Mouse (Mus musculus) frontal cortex, postnatal 14 days (tissue): ENCODE measurements at regions not wholly inside any gene's neighbourhood (a gene's known extent, or its start where the extent isn't known, plus 50 kb on each side); places are given as distances from the start of the nearest gene placed in this dataset.
A peak's percentile ranks its signal among the peaks of the same experiment; 100 is the strongest.

Experiments
- DNase-seq, 2 experiments: peaks; one replicate each; pipeline ENCODE4 v3.0.0; 2022; ENCODE audit warnings: low spot score in 2 of 2

GRCm38 (mm10) chr10:117527243-117527642, 102.1 kb upstream of the Cpm start:
- no peak for DNase-seq

GRCm38 (mm10) chr10:117526834-117527188, 102.5 kb upstream of the Cpm start:
- DNase-seq: no peak

GRCm38 (mm10) chr10:117526008-117526833, 103.1 kb upstream of the Cpm start:
- no peak for DNase-seq

DNA sequence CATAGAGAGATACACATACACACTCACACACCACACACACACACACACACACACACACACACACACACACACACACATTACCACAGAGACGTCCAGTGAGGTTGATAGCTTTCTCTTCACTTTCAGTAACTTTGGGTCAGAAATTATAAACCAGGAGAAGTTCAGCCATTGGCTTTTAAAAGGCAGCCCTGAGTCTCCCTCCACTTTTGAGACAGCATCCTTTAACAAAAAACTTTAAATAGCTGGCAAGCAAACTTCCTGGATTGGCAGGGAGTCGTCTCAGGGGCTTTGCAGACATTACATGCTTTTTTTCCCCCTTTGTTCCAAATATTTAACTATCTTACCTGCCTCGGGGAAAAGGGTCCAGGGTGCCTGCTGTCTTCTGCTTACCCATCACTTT, 103.7 kb upstream of the Cpm start:
- DNase-seq: no peak

- no peak for DNase-seq
Measured at GRCm38 (mm10) chr10:117524926-117525565, 104.3 kb upstream of the Cpm start.

- DNase-seq: no peak
Measured at GRCm38 (mm10) chr10:117524101-117524500, 105.2 kb upstream of the Cpm start.

- DNase-seq: no peak
Measured at GRCm38 (mm10) chr10:117522906-117523829, 106.1 kb upstream of the Cpm start.

DNA sequence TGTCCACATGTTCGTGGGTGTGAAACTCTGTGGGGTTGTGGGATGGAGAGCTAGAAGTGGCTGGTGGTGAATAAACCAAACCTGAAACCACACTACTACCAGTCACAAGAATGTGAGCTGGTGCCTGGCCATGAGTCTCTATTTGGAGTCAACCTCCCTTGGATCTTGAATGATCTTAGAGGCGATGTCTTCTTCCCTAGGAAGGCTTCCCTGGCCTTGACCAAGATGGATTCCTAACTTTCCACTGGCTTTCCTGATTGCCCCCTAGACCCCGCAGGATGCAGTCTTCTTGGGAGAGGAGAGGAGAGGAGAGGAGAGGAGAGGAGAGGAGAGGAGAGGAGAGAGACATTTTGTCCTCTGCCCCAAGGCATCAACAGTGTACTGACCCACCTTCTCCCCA, 106.9 kb upstream of the Cpm start:
- DNase-seq: no peak

GRCm38 (mm10) chr10:117521315-117522270, 107.7 kb upstream of the Cpm start:
- no peak for DNase-seq

GRCm38 (mm10) chr10:117520536-117521314, 108.6 kb upstream of the Cpm start:
- no peak for DNase-seq

DNA sequence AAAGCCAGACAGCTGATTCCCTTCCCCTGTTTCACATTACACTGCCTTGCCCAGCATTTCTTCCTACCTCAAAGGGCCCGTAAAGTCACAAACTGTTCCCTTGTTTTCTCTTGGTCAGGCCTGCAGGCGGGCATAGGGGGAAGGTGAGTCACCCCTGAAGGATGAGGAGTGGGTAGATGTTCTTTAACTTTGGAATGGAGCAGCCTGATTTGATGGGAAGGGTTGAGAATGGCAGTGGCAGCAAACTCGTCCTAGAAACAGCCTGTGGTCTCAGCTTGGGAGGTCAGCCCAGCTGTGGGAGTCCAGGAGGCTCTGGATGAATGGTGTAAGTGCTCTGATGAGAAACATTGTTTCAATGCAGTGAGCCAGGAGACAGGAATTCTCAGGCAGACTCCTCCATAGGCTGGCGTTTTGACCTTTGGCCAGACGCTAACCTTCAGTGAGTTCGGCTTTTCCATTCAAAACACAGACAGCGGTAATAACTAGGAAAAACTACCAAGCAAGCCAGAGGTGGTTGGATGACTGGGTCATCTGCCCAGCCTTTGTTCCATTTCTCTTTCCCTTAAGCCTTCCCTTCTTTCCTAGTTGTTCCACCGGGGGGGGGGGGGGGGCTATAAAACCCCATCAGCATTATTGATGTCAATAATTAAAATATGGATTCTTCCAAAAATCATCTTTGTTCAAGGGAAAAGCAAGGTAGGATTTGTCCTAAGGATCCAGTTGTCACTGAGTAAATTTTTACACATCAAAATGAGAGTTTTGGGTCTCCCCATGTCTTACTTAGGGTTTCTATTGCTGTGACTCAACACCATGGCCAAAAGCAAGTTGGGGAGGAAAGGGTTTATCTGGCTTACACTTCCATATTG, 109.4 kb upstream of the Cpm start:
- no peak for DNase-seq

GRCm38 (mm10) chr10:117518793-117519669, 110.3 kb upstream of the Cpm start:
- DNase-seq: no peak

GRCm38 (mm10) chr10:117517800-117518770, 111.2 kb upstream of the Cpm start:
- no peak for DNase-seq

- DNase-seq: no peak
Measured at GRCm38 (mm10) chr10:117517071-117517714, 112.1 kb upstream of the Cpm start.

- DNase-seq: no peak
Measured at GRCm38 (mm10) chr10:117516510-117516909, 112.8 kb upstream of the Cpm start.

DNA sequence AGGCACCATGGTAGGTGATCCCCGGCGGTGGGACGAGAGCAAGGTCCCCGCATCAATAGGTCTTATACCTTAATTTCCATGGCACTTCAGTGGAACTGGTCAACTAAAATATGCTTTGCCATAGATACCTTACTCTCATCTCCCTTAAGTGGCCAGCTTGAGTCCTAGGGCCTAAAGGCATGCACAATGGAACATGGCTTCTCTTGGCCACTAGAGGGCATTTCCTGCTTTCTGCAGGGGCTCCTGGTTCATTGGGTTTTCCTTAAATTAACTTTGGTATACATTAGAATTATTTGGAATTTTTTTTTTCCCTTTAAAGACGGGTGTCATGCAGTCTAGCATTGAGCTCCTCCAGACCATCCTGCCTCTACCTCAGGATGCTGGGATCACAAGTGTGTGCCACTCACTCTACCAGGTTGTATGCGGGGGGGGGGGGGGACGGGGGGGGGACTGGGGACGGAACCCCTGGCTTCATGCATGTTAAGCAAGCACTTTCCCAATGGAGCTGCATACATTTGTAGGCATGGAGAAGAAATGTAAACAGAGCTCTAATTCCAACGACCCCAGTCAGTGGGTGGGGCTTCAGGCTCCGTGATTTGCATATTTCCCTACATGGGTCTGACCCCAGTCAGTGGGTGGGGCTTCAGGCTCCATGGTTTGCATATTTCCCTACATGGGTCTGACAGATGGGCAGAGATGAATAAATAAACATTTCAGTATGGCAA, 113.4 kb upstream of the Cpm start:
- DNase-seq: peak in 1 of 2 experiments; percentile 15
